Mouse (Mus musculus): ENCODE results near the gene Smarcd3. TPM values are rescaled to one million over a fixed set of nuclear protein-coding genes. Genes with fewer than 3 reads are reported as not detected.

Gene Smarcd3
- polyA plus RNA-seq, 1 experiment: 2.5 TPM

DNA sequence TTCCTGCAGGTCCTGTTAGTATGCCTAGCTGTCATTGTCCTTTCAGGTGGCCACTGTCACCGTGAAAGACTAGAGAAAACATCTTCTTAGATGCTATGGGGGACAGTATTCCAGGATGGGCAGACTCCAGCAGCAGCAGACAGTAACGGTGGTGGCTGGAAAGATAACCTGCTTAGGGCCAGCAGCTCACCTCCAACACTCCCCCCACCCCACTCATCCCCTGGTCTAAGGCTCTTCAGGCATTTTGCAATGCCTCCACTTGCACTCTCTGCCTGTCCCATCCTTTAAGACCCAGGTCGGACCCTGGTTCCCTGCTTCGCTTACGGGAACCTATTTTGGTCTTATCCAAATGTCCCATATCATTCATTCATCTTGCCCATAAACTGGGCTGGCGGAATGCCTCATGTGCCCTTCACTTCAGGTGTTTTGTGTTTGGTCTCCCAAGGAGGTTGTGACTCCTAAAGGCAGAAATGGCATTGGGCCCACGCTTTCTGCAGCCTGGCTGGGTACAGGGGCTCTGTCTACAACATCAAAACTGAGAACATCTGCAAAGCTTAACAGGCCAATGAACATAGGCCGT lies 20.7 kb downstream of the Smarcd3 start:
- TF ChIP-seq POLR2A (IDR thresholded peaks at IDR 0.05; ENCODE audit: low read depth, low read length) (no peak), CTCF (IDR thresholded peaks at IDR 0.05; ENCODE audit: extremely low read depth, insufficient read depth, insufficient read length, insufficient replicate concordance) (no peak)
- H3K4me3 ChIP-seq (ENCODE audit: extremely low read depth, insufficient read depth, insufficient read length): no peak overlapping the region
- peaks cover 16% of the 10 kb centered on the region for H3K27me3 ChIP-seq (ENCODE audit: control insufficient read depth, insufficient read depth, low read length)
- H3K36me3 ChIP-seq (ENCODE audit: control insufficient read depth, insufficient read depth, low read length): no peaks in the 10 kb centered on the region
- peaks cover 13% of the 10 kb centered on the region for H3K4me1 ChIP-seq (ENCODE audit: control insufficient read depth, insufficient read depth, insufficient read length)
- 81% methylated on average over 8 of the region's 8 CpGs for whole genome bisulfite sequencing
- no peak overlapping the region for H3K27ac ChIP-seq (ENCODE audit: insufficient read depth, low read length)
- DNase-seq (ENCODE audit: low read depth in 1 of 2, low spot score in 2 of 2): no peak

GRCm38 (mm10) chr5:24602751-24603343 lies 21.4 kb downstream of the Smarcd3 start:
- Histone ChIP-seq H3K27me3 (ENCODE audit: control insufficient read depth, insufficient read depth, low read length) (peaks cover 20% of the 10 kb centered on the region), H3K36me3 (ENCODE audit: control insufficient read depth, insufficient read depth, low read length) (no peaks in the 10 kb centered on the region), H3K4me3 (ENCODE audit: extremely low read depth, insufficient read depth, insufficient read length) (peak overlapping the region; percentile 35; the same call in 1 of the 2 replicates), H3K4me1 (ENCODE audit: control insufficient read depth, insufficient read depth, insufficient read length) (peaks cover 17% of the 10 kb centered on the region), H3K27ac (ENCODE audit: insufficient read depth, low read length) (peak overlapping the region; percentile 40; the same call in 1 of the 2 replicates)
- TF ChIP-seq POLR2A (IDR thresholded peaks at IDR 0.05; ENCODE audit: low read depth, low read length): no peak
- no peak for TF ChIP-seq CTCF (IDR thresholded peaks at IDR 0.05; ENCODE audit: extremely low read depth, insufficient read depth, insufficient read length, insufficient replicate concordance)
- whole genome bisulfite sequencing: 14% methylated on average over 16 of the region's 16 CpGs
- DNase-seq (ENCODE audit: low read depth in 1 of 2, low spot score in 2 of 2): no peak

DNA sequence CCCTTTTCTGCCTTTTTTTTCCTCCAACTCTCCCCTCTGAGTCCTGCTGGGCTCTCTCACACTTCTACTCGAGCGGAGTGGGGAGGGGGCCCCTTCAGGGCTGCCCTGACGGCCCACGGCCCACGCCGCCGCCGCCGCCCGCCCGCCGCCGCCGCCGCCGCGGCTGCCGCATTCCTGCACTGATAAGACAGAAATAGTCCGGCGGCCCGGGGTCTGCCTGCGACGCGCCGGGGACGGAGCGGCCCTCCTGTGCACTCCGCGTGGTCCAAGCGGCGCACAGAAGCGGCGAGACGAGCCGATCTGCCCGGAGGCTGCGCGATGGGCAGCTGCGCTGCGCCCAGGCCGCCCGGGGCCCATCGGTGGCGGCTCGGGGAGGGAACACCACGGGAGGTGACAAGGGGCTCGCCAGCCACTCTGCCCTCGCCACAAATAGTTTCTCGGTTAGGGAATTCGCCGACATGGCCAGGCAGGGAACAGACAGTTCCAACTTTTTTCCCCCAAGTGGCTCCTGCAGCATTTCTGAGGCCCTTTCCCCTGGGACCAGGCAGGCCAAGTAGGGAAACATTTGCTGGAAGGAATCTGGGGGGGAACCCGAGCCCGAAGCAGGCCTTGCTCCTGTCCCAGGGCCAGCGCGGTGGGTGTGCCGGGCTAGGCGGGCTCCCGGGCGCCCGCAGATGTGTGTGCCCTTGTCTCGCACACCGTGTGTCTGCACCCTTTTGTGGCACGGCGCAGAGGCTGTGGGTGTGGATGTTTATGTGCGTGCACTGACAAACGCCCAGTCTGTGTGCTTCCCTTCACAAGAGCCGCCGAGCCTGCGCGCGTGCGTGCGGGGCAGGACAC lies 22.1 kb downstream of the Smarcd3 start:
- Histone ChIP-seq H3K27me3 (ENCODE audit: control insufficient read depth, insufficient read depth, low read length) (peaks cover 20% of the 10 kb centered on the region), H3K4me1 (ENCODE audit: control insufficient read depth, insufficient read depth, insufficient read length) (peaks cover 18% of the 10 kb centered on the region)
- WGBS: 1% methylated on average over 64 of the region's 73 CpGs

GRCm38 (mm10) chr5:24601071-24601835 lies 23.0 kb downstream of the Smarcd3 start:
- TF ChIP-seq CTCF (IDR thresholded peaks at IDR 0.05; ENCODE audit: extremely low read depth, insufficient read depth, insufficient read length, insufficient replicate concordance): no peak
- no peak for TF ChIP-seq POLR2A (IDR thresholded peaks at IDR 0.05; ENCODE audit: low read depth, low read length)
- Histone ChIP-seq H3K4me1 (ENCODE audit: control insufficient read depth, insufficient read depth, insufficient read length) (peaks cover 26% of the 10 kb centered on the region), H3K4me3 (ENCODE audit: extremely low read depth, insufficient read depth, insufficient read length) (peak overlapping the region; percentile 41; the same call in 1 of the 2 replicates), H3K27me3 (ENCODE audit: control insufficient read depth, insufficient read depth, low read length) (peaks cover 20% of the 10 kb centered on the region), H3K36me3 (ENCODE audit: control insufficient read depth, insufficient read depth, low read length) (no peaks in the 10 kb centered on the region), H3K27ac (ENCODE audit: insufficient read depth, low read length) (peak overlapping the region; percentile 55; the same call in 1 of the 2 replicates)
- DNase-seq (ENCODE audit: low read depth in 1 of 2, low spot score in 2 of 2): no peak
- 6% methylated on average over 33 of the region's 33 CpGs for WGBS

More for the DNA sequence above, 22.1 kb downstream of the Smarcd3 start:
- Histone ChIP-seq H3K4me3 (ENCODE audit: extremely low read depth, insufficient read depth, insufficient read length) (peak overlapping the region; percentile 41; the same call in 1 of the 2 replicates), H3K36me3 (ENCODE audit: control insufficient read depth, insufficient read depth, low read length) (no peaks in the 10 kb centered on the region), H3K27ac (ENCODE audit: insufficient read depth, low read length) (peak overlapping the region; percentile 55)
- TF ChIP-seq CTCF (IDR thresholded peaks at IDR 0.05; ENCODE audit: extremely low read depth, insufficient read depth, insufficient read length, insufficient replicate concordance): no peak
- no peak; the same call in 1 of the 2 replicates for TF ChIP-seq POLR2A (IDR thresholded peaks at IDR 0.05; ENCODE audit: low read depth, low read length)
- DNase-seq (ENCODE audit: low read depth in 1 of 2, low spot score in 2 of 2): no peak

DNA sequence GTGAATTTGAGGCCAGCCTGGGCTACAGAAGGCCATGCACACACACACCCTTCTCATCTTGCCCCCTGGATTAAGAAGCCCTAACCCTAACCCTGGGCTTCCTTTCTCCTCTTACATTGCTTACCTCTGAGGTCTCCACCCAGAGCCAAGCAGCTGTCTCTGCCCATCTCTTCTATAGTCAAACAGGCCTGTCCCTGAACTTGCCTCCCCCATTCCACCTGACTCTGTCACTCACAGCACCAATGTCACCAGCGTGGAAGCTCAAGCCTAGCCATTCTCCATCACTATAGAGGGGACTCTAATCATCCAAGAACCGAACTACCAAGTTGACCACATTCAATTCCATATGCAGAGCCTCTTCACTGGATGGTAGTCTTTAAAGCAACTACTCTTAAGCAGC lies 24.0 kb downstream of the Smarcd3 start:
- WGBS: 86% methylated on average over 2 of the region's 2 CpGs
- no peak for TF ChIP-seq POLR2A (IDR thresholded peaks at IDR 0.05; ENCODE audit: low read depth, low read length)
- TF ChIP-seq CTCF (IDR thresholded peaks at IDR 0.05; ENCODE audit: extremely low read depth, insufficient read depth, insufficient read length, insufficient replicate concordance): no peak
- peaks cover 26% of the 10 kb centered on the region for H3K4me1 ChIP-seq (ENCODE audit: control insufficient read depth, insufficient read depth, insufficient read length)
- DNase-seq (ENCODE audit: low read depth in 1 of 2, low spot score in 2 of 2): no peak
- no peaks in the 10 kb centered on the region for H3K36me3 ChIP-seq (ENCODE audit: control insufficient read depth, insufficient read depth, low read length)
- H3K27ac ChIP-seq (ENCODE audit: insufficient read depth, low read length): no peak overlapping the region
- peaks cover 20% of the 10 kb centered on the region for H3K27me3 ChIP-seq (ENCODE audit: control insufficient read depth, insufficient read depth, low read length)
- H3K4me3 ChIP-seq (ENCODE audit: extremely low read depth, insufficient read depth, insufficient read length): no peak overlapping the region

DNA sequence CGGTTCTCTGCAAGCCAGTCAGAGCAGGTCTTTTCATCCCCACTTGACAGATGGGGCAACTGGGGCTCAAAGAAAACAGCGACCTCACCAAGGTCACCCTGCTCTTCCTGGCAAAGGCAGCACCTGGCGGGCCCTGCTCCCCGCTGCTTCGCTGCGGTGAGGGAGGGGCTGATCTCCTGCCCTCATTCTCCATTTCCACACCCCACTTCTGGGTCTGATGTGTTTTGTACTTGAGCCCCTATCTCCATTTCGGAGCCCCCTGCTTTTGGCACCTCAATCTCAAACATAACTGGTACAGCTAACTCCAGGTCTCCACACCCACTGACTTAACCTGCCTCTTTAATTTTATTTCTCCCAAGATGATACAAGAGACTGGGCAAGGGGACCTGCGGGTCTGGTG lies 25.1 kb downstream of the Smarcd3 start:
- DNase-seq (ENCODE audit: low read depth in 1 of 2, low spot score in 2 of 2): no peak
- Histone ChIP-seq H3K4me1 (ENCODE audit: control insufficient read depth, insufficient read depth, insufficient read length) (peaks cover 22% of the 10 kb centered on the region), H3K27ac (ENCODE audit: insufficient read depth, low read length) (no peak overlapping the region), H3K27me3 (ENCODE audit: control insufficient read depth, insufficient read depth, low read length) (peaks cover 17% of the 10 kb centered on the region), H3K4me3 (ENCODE audit: extremely low read depth, insufficient read depth, insufficient read length) (no peak overlapping the region), H3K36me3 (ENCODE audit: control insufficient read depth, insufficient read depth, low read length) (no peaks in the 10 kb centered on the region)
- 33% methylated on average over 8 of the region's 8 CpGs for WGBS
- no peak for TF ChIP-seq POLR2A (IDR thresholded peaks at IDR 0.05; ENCODE audit: low read depth, low read length)

Data from spleen, adult 2 months (tissue).